Mouse (Mus musculus) embryonic stem cell, embryonic (primary cell): ENCODE data around the gene Atf1.
"Not testable (repeated sequence)": the region's sequence is repeated elsewhere in the genome, so short reads cannot be mapped to it uniquely, and the experiment has no call there.

Source experiments
- CTCF ChIA-PET, 4 experiments: fragments of 300-600 bp in 2 of 4; fragments of 350-600 bp in 2 of 4; sonication (Branson Sonifier 250); formaldehyde crosslinking; loops; one replicate each; lab custom pipeline; 2022; ENCODE audit warnings: inconsistent platforms in 2 of 4; lab: Charles Lee
- POLR2A ChIA-PET, 4 experiments: fragments of 300-600 bp in 2 of 4; fragments of 350-600 bp in 2 of 4; sonication (Branson Sonifier 250); formaldehyde crosslinking; loops; one replicate each; lab custom pipeline; 2022; ENCODE audit warnings: antibody characterized with exemption in 4 of 4, inconsistent platforms in 1 of 4; lab: Charles Lee

Gene Atf1

DNA sequence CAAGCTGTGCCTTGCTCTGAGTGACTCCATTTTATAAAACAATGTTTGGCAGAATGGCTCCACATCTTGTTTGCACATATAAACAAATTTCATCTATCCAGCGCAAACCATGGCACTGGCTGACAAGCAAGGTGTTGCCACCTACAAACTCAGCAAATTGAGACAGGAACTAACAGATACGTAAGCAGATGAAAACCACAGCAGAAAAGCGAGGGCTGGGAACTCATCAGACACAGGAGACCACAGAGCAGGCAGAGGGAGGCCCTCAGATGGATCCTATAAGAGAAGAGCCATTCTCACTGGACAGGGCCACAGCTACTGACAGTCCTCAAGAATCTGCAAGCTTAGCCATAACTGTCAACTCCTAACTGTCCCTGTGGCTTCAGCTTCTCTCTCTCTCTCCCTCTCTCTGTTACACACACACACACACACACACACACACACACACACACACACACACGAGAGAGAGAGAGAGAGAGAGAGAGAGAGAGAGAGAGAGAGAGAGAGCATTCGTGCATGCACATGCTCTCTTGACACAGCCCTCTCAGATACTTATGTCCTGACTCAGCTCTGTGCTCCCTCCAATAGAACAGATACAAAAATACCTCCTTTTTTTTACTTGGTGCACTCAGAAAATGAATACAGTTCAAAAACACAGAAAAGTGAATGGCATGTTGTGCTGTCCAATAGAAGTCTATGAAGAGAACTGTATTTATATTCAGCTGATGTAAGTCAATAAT lies 38.1 kb downstream of the Atf1 start:
- ChIA-PET POLR2A (interaction anchor here in 3 of 4 experiments (0.7 to 10.8 kb wide), 18 partner anchors 7 to 42 kb away, joined by 3 to 283 read pairs (median 6); partner anchors contain the start of genes Tmprss12 (in 2 of the 3), Atf1 (in 1 of the 3) and Mettl7a1 (in 1 of the 3)), CTCF (no interaction called here)

DNA sequence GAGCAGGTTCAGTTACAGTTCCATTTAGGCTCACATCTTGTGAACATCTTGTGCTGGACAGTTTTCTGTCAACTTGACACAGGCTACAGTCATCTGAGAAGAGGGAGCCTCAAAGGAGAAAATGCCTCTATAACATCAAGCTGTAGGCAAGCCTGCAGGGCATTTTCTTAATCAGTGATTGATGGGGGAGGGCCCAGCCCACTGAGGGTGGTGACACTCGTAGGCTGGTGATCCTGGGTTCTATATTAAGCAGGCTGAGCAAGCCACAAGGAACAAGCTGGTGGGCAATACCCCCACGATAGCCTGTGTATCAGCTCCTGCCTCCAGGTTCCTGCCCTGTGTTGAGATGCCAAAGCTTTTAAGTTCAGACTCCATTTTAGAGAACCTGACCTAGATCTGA lies 41.3 kb downstream of the Atf1 start:
- ChIA-PET CTCF (interaction anchor here in 1 of 4 experiments (0.6 kb wide), 1 partner anchor 538 kb away, joined by 8 read pairs; no protein-coding TSS in a partner anchor), POLR2A (interaction anchor here (0.6 to 10.8 kb wide), 47 partner anchors 10 to 394 kb away, joined by 3 to 283 read pairs (median 13); partner anchors contain the start of genes Tmprss12 (in 4 of the 4), Atf1 (in 2 of the 4), Mettl7a1 (in 2 of the 4) and Lima1 (in 1 of the 4))

DNA sequence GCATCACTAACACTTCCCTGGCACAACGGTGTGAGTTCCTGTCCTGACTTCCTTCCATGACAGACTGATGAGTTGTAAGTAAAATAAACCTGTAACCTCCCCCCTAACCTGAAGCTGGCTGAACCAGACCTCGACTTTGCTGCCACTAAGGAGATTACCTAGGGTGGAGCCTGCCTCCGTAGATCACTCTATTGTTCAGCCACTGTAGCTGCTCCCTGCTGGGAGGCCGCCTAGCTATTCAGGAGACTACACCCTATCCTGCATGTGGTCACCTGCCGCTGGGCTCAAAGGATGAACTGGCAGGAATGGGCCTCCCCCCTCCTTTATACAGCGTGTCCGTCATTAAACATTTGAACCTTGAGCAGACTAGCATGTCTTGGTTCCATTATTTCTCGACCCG lies 42.2 kb downstream of the Atf1 start:
- POLR2A ChIA-PET, result interaction anchor here (0.6 to 10.8 kb wide), 79 partner anchors 8 to 565 kb away, joined by 3 to 283 read pairs (median 6); partner anchors contain the start of genes Tmprss12 (in 4 of the 4), Atf1 (in 2 of the 4), Mettl7a1 (in 2 of the 4) and Dazap2 (in 1 of the 4)
- CTCF ChIA-PET, result interaction anchor here in 2 of 4 experiments (0.6 to 1.3 kb wide), 3 partner anchors 21 to 37 kb away, joined by 3 read pairs; no protein-coding TSS in a partner anchor

DNA sequence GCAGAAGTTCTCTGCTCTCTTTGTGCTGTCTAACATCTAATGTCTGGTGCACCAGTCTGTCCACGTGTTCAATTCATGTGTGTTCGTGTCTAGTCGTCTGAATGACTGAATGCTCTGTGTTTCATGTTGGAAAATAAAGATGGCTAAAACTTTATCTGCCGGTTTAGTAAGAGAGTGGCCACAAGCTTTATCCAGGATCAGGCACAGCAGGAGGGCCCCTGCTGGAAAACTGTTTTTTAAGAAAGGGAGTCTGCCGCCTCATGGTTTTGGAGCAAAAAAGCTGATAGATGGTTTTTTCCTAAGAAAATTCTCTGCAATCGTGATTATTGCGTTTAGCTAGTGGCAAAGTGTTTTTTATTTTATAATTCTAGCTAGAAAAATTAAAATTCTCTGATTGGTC lies 43.0 kb downstream of the Atf1 start:
- ChIA-PET CTCF (interaction anchor here in 2 of 4 experiments (0.6 to 1.3 kb wide), 2 partner anchors 22 to 34 kb away, joined by 3 read pairs; partner anchors contain the start of gene Mettl7a1 (in 1 of the 2)), POLR2A (interaction anchor here (0.6 to 10.8 kb wide), 63 partner anchors 9 to 1000 kb away, joined by 3 to 283 read pairs (median 8); partner anchors contain the start of genes Tmprss12 (in 3 of the 4), Atf1 (in 2 of the 4), Mettl7a1 (in 2 of the 4) and Dazap2 (in 1 of the 4))

DNA sequence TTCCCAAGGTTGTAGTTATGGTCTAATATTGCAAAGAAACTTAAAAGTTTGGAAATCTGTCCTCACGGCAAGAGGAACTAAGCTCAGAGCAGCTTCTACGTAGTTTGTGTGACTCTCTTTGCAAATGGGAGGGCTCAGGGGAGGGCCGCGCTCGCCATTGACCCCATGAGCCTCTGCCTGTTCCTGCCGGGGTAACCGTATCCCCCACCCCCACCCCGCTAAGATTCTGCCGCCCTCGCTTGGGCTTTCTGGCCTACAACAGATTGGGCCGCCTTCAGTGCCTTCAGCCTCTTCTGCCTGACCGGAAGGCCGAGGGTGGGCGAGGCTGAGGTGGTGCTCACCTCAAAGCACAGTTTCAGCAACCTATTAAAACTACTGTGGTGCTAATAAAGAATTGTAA lies 43.8 kb downstream of the Atf1 start:
- ChIA-PET POLR2A (interaction anchor here (0.7 to 10.8 kb wide), 26 partner anchors 8 to 999 kb away, joined by 3 to 283 read pairs (median 24); partner anchors contain the start of genes Mettl7a1 (in 2 of the 4), Tmprss12 (in 2 of the 4) and Atf1 (in 1 of the 4)), CTCF (no interaction called here)

DNA sequence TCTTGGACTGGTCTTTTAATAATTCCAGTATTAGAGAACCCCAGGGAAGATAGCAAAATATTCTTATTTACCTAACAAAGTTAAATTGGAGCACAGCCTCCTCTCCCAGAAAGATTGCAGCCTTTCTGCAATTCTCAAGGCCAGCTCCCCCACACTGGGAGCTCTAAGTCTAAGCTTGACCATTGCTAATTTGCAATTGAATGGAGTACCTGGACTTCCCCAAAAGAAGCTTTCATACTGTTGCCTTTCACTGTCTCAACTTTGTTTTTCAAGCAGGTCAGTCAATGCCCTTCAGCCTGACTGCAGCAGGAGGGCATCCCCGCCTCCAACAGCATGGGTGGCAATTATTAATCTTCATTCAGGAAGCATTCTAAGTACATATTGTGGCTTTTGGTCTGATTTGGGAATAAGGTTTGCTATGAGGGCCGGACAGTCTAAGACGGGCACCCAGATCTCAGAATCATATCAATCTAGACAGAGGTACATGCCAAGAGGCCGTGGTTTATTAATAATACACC lies 46.2 kb downstream of the Atf1 start:
- POLR2A ChIA-PET, result interaction anchor here (0.6 to 6.6 kb wide), 23 partner anchors 9 to 45 kb away, joined by 3 to 90 read pairs (median 5); partner anchors contain the start of genes Atf1 (in 1 of the 4) and Mettl7a1 (in 1 of the 4)

DNA sequence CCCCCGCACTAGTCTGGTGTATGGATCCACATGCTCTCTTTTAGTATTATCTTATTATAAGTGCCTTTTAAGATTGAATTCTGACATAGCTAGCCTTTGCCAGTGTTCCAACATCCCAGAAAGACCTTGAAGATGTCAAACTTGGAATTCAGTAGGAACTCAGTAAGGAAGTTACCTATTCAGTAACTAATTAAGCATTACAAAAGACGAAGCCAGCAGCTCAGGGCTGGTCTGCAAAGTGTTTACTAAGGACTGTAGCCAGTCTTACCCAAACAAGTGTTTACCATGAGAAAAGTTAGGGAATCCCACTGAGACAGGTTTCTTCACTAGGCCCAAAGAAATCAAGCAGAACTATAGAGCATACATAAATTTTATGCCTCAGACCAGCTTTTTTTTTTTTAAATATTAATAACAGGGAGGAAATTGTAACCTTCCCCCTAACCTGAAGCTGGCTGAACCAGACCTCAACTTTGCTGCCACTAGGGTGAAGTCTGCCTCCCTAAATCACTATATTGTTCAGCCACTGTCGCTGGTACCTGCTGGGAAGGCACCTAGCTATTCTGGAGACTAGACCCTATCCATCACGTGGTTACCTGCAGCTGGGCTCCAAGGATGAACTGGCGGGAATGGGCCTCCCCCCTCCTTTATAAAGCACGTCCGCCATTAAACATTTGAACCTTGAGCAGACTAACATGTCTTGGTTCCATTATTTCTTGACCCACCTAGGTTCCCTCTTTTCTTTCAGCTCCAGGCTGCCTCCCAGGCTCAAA lies 47.4 kb downstream of the Atf1 start:
- CTCF ChIA-PET, result interaction anchor here in 3 of 4 experiments (0.6 to 1.2 kb wide), 3 partner anchors 26 to 403 kb away, joined by 3 to 4 read pairs (median 4); no protein-coding TSS in a partner anchor
- POLR2A ChIA-PET, result interaction anchor here (0.6 to 6.6 kb wide), 49 partner anchors 8 to 960 kb away, joined by 3 to 90 read pairs (median 4); partner anchors contain the start of genes Atf1 (in 3 of the 4) and Mettl7a1 (in 3 of the 4)

More for the DNA sequence above, 46.2 kb downstream of the Atf1 start:
- CTCF ChIA-PET, result not testable (repeated sequence)

DNA sequence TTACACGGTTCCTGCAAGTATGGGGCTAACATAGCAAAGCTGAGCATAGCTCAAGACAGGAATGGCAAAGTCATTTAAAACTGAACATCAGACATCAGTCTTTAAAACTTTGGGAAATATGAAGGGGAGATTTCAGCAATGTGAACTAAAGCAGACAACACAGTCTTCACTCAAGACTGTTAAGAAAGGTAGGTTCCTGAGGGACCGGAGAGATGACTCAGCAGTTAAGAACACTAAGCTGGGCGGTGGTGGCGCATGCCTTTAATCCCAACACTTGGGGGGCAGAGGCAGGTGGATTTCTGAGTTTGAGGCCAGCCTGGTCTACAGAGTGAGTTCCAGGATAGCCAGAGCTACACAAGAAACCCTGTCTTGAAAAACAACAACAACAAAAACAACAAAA lies 48.8 kb downstream of the Atf1 start:
- CTCF ChIA-PET, result interaction anchor here in 2 of 4 experiments (0.6 to 1.1 kb wide), 4 partner anchors 19 to 304 kb away, joined by 3 to 4 read pairs (median 3); no protein-coding TSS in a partner anchor
- POLR2A ChIA-PET, result interaction anchor here in 3 of 4 experiments (0.7 to 6.6 kb wide), 35 partner anchors 9 to 402 kb away, joined by 3 to 90 read pairs (median 5); partner anchors contain the start of genes Atf1 (in 3 of the 3), Lima1 (in 1 of the 3) and Mettl7a1 (in 1 of the 3)

DNA sequence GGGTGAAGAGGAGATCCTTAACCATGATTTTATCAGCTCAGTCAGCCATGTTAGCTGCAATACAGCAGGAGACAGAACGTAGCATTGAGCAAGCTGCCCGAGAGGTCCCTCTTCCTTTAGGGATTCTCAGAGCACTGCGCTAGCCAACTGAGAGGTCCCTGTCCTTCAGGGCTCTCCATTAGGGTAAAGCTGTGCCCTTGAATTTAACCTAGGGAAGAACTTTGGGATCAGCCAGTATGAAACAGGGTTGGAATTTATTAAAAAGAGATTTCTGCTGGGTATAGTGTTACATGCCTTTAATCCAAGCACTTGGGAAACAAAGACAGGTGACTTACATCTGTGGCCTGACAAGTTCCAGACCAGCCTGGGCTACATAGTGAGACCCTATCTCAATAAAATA lies 50.0 kb downstream of the Atf1 start:
- CTCF ChIA-PET, result no interaction called here

DNA sequence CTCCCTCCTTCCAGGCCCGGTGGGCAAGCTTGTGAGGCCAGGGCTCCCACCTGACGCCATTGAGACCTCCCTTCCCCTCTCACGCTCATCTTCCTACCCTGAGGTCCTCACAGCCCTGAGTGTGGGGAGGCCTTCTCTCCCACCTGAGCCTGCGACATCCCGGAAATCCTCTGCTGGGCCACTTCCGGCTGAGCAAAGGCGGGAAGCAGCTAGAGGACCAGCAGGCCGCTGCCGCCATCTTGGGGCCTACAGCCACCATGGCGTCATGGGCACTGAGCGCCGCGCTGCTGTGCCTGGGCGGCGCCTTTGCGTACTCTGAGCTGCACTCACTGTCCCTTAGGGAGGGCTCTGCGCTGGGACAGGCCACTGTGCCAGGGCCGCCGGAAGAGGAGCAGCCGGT lies 53.0 kb downstream of the Atf1 start, which contains the start of gene Tmprss12:
Gene Tmprss12, plus strand, starts transcription at position 212 of the 400 bp plus-strand sequence.
- POLR2A ChIA-PET, result interaction anchor here (0.6 to 9.2 kb wide), 50 partner anchors 10 to 307 kb away, joined by 3 to 164 read pairs (median 6); partner anchors contain the start of genes Atf1 (in 3 of the 4), Mettl7a1 (in 2 of the 4) and Dip2b (in 1 of the 4)
- CTCF ChIA-PET, result interaction anchor here in 2 of 4 experiments (0.7 to 1.6 kb wide), 7 partner anchors 12 to 53 kb away, joined by 3 to 4 read pairs (median 3); partner anchors contain the start of gene Atf1 (in 1 of the 2)

More for the DNA sequence above, 50.0 kb downstream of the Atf1 start:
- POLR2A ChIA-PET, result interaction anchor here in 3 of 4 experiments (0.6 to 9.2 kb wide), 16 partner anchors 7 to 402 kb away, joined by 3 to 164 read pairs (median 22); partner anchors contain the start of genes Atf1 (in 1 of the 3) and Lima1 (in 1 of the 3)

DNA sequence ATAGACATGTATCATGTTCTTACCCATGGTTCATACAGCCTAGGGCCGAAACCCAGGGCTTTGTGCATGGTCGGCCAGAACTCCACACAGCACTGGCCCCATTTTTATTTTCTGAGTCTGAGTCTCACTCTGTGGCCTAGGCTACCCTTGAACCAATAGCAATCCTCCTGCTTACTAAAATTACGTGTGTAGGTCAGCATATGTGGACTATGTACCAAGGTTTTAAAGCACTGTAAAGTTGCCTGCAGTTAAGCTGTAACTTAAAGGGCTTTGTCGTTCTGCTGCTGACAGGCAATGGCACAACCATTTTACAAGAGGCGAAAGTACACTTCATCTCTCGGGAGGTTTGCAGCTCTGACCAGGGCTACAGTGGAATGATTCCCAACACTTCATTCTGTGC lies 61.4 kb downstream of the Atf1 start:
- ChIA-PET CTCF (interaction anchor here in 1 of 4 experiments (0.6 kb wide), 1 partner anchor 396 kb away, joined by 3 read pairs; no protein-coding TSS in a partner anchor), POLR2A (interaction anchor here in 3 of 4 experiments (0.6 to 5.6 kb wide), 10 partner anchors 8 to 387 kb away, joined by 3 to 31 read pairs (median 4); partner anchors contain the start of genes Atf1 (in 1 of the 3) and Tmprss12 (in 1 of the 3))

DNA sequence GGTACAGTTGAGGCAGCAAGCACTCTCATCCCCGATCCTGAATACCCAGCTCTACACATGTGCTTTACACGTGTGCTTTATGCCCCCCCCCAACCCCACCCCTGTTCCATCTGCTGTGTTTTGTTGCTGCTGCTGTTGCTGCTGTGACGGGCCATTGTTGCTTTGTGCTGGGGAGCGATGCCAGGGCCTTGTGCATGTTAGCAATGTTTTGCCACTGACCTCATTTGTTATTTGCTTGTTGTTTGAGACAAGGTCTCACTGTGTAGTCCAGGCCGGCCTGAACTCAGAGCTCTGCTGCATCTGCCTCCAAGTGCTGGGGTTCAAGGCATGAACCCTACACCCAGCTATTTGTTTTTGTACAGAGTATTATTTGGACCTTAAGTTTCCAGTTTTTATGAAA lies 63.2 kb downstream of the Atf1 start:
- CTCF ChIA-PET, result interaction anchor here in 2 of 4 experiments (0.6 to 0.7 kb wide), 3 partner anchors 11 to 795 kb away, joined by 3 read pairs; no protein-coding TSS in a partner anchor

DNA sequence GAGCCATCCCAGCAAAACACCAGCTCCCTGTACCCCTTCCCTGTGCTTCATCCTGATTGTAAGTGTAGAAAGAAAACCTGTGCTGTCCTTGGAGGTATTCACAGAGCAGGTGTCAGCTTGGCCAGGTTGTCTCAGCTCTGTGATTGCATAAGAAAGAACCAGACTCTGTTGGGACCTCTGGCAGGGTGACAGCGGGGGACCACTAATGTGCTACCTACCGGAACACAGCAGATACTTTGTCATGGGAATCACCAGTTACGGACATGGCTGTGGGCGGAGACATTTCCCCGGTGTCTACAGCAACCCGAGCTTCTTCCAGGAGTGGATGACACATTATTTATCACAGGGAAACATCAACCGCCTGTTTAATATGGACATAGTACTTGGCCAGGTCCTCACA lies 64.7 kb downstream of the Atf1 start:
- ChIA-PET CTCF (interaction anchor here in 3 of 4 experiments (0.6 to 1.0 kb wide), 4 partner anchors 10 to 333 kb away, joined by 3 to 4 read pairs (median 4); partner anchors contain the start of gene Tmprss12 (in 1 of the 3)), POLR2A (interaction anchor here (0.6 to 5.6 kb wide), 36 partner anchors 9 to 420 kb away, joined by 3 to 31 read pairs (median 4); partner anchors contain the start of genes Tmprss12 (in 3 of the 4), Mettl7a1 (in 2 of the 4), Atf1 (in 1 of the 4) and Dazap2 (in 1 of the 4))

More for the DNA sequence above, 63.2 kb downstream of the Atf1 start:
- POLR2A ChIA-PET, result interaction anchor here in 3 of 4 experiments (0.5 to 5.6 kb wide), 22 partner anchors 9 to 848 kb away, joined by 3 to 31 read pairs (median 4); partner anchors contain the start of genes Tmprss12 (in 3 of the 3) and Mettl7a1 (in 1 of the 3)

DNA sequence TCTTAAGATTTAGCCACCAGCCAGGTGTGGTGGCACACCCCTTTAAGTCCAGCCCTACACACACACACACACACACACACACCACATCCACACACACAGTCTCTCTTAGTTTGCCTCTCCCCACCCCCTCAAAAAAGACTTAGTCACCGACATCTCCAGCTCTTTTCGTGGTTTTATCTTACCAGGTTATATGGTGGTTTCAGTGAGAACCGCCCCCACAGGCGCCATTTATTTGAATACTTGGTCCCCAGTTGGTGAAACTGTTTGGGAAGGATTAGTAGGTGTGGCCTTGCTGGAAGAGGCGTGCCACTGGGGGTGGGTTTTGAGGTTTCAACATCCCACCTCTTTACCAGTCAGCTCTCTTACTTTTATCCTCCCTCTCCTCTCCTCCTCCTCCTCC lies 70.2 kb downstream of the Atf1 start:
- ChIA-PET POLR2A (interaction anchor here in 3 of 4 experiments (1.2 to 4.8 kb wide), 8 partner anchors 12 to 70 kb away, joined by 3 to 43 read pairs (median 13); partner anchors contain the start of genes Atf1 (in 1 of the 3) and Tmprss12 (in 1 of the 3)), CTCF (no interaction called here)

DNA sequence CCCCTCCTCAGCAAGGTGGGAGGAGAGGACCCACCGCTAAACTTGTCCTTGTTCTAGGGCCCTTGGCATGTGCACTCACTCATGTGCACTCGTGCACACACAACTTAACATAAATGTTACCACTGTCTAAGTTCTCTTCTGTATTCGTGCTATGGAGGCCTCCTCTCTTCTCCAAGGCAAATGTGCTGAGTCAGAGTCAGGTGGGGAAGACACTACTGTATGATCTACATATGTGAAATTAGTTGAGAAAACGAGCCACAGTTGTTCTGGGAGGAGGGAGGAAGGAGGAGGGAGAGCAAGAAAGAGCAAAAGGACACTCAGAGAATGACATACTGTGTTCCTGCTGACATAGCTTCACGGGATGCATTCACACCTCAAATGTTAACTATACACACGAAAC lies 72.9 kb downstream of the Atf1 start:
- ChIA-PET CTCF (interaction anchor here in 3 of 4 experiments (0.5 to 0.6 kb wide), 3 partner anchors 158 to 1050 kb away, joined by 3 to 5 read pairs (median 4); no protein-coding TSS in a partner anchor), POLR2A (interaction anchor here (0.6 to 4.8 kb wide), 45 partner anchors 9 to 428 kb away, joined by 3 to 43 read pairs (median 4); partner anchors contain the start of genes Atf1 (in 3 of the 4), Tmprss12 (in 2 of the 4) and Csrnp2 (in 1 of the 4))
